Mouse (Mus musculus) layer of hippocampus, adult 18-20 months (tissue): ENCODE measurements at regions not wholly inside any gene's neighbourhood (a gene's known extent, or its start where the extent isn't known, plus 50 kb on each side); places are given as distances from the start of the nearest gene placed in this dataset.

Source experiments
- DNase-seq, 2 experiments: peaks; one replicate each; pipeline ENCODE4 v3.0.0; 2022; ENCODE audit warnings: low spot score in 2 of 2

DNA sequence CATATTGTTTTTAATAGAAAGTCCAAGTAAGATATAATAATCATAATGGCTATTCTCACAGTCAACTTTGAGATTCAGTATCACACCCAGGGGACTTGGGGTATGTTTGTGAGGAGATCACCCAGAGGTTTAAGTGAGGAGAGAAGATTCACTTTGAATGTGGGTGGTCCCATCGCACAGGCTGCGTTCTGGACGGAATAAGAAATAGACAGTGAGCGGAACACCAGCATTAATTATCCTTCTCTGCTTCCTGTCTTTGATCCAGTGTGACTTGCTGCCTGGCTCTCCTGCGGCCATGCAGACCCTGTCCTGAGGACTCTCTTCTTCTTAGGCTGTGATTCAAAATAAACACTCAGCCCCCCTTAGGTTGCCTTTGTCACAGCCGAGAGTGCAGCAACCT lies 60.6 kb upstream of the Kras start:
- DNase-seq: no peak

GRCm38 (mm10) chr6:145309025-145309424 lies 59.0 kb upstream of the Kras start:
- no peak for DNase-seq

- DNase-seq: no peak
These were observed 57.2 kb upstream of the Kras start for GRCm38 (mm10) chr6:145307237-145307636.

GRCm38 (mm10) chr6:145306331-145307124 lies 56.5 kb upstream of the Kras start:
- DNase-seq: peak; percentile 67 to 74

DNA sequence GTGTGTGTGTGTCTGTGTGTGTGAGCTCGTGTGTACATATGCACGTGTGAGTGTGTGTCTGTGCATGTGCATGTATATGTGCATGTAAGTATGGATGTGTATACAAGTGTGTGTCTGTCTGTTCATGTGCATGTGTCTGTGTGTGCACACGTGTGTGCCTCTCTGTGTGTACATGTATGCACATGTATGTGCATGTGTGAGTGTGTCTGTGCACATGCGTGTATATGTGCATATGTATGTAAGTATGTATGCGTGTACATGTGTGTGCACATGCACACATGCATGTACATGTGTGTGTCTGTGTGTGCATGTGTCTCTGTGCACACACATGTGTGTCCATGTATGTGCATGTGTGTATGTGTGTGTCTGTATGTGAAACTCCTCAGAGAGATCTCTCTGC lies 55.6 kb upstream of the Kras start:
- DNase-seq: no peak

GRCm38 (mm10) chr6:145303641-145304070 lies 53.6 kb upstream of the Kras start:
- DNase-seq: peak in 1 of 2 experiments; percentile 23

DNA sequence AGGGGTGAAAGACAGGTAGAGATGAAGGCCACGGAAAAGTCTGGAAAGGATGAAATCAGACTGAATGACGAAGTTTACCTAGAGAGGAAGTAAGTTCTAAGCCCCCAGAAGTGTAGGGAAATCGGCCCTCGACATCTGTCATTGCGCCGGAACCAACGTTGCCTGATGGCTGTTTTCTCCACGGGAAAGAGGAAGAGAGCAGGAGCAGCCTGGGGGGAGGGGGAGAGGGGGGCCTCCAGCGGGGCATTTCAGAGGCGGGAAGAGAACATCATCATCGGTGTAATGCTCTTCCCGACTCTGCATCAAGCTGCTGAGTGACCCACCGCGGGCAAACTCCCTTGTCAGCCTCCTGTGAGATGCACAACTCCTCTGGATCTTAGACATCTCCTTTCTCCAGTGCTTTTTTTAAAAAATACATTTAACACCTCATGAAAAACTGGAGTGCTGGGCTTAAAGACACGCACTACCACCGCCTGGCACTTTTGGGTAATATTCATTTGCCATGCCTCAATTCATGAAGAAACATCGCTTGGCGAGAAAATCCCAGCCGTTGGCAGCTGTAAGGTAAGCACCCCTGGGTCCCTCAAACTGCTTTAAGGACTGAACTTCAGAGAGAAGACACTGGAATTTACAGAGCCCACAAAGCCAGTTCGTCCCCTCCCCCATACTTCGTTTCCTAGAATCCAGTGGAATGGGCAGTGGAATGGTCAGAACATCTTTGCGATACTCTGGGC lies 53.0 kb upstream of the Kras start:
- DNase-seq: no peak

DNA sequence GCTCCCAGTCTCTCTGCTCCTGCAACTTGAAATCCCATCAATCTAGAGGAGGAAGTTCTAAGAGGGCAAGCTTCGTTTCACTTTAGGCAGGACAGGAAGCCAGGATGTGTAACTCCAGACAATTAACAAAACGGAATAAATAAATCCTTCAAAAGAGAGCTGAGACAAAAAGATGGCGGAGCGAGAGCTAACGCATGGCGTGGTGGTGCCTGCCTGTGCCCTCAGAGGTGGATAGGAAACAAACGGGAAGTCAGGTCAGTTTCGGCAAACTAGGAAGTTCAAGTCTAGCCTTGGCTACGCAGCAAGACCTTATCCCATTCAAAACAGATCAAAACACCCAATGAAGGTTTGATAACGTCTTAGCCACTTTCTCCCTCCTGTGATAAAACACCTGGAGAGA lies 52.1 kb upstream of the Kras start:
- no peak for DNase-seq

DNA sequence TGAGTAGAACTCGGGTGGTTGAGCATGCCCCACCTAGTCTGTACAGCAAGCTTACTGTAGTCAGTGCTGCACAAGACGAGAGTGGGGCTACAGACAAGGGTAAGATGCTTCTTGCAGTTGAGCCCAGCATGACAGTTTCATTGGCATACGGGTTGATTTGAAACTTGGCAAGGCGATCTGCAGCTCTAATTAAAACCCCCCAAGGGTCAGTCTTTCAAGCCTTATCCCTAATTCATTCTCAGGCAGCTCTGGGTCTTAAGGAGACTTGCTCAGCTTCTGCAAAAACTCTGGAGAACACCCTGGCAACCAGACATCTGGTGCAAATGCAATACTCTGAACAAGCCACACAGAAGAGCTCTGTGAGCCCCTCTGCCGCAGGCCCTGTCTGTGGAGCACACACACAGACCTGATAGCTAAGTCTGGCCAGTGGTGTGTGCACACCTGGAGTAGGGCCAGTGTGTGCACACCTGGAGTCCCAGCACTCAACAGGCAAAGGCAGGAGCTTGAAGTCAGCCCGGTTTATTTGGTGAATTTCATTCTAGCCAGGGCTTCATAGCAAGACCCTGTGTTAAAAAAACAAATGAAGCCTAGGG lies 50.3 kb upstream of the Kras start:
- no peak for DNase-seq
